Mouse (Mus musculus): ENCODE results near the gene Gpm6b. TPM values are rescaled to one million over a fixed set of nuclear protein-coding genes. Genes with fewer than 3 reads are reported as not detected.
A peak's percentile ranks its signal among the peaks of the same experiment; 100 is the strongest.

Gpm6b gene
- polyA plus RNA-seq, 1 experiment from 2014 or later: 31.7 TPM

GRCm38 (mm10) chrX:166226856-166227255 lies 11.9 kb upstream of the Gpm6b start:
- no peak overlapping the region for H3K27ac ChIP-seq (replicated peaks; ENCODE audit: low read depth, low read length)
- no peaks in the 10 kb centered on the region for H3K4me1 ChIP-seq (ENCODE audit: control insufficient read depth, insufficient read depth, low read length)
- H3K4me3 ChIP-seq (ENCODE audit: low read depth, low read length): no peak overlapping the region
- ATAC-seq (replicated peaks; ENCODE audit: insufficient number of reproducible peaks, low FRiP score, low TSS enrichment, low read depth): no peak
- no peaks in the 10 kb centered on the region for H3K9me3 ChIP-seq (replicated peaks; ENCODE audit: control insufficient read depth, low read length)
- H3K27me3 ChIP-seq (ENCODE audit: control insufficient read depth, insufficient read depth, low read length): no peaks in the 10 kb centered on the region
- H3K9ac ChIP-seq (replicated peaks; ENCODE audit: low read length): no peak overlapping the region
- H3K36me3 ChIP-seq (replicated peaks; ENCODE audit: control insufficient read depth, insufficient read depth, low read depth, low read length): no peaks in the 10 kb centered on the region
- DNase-seq (ENCODE audit: low spot score): no peak
- no peak overlapping the region for H3K4me2 ChIP-seq (ENCODE audit: low read depth, low read length)
- WGBS: 83% methylated on average over 5 of the region's 5 CpGs

DNA sequence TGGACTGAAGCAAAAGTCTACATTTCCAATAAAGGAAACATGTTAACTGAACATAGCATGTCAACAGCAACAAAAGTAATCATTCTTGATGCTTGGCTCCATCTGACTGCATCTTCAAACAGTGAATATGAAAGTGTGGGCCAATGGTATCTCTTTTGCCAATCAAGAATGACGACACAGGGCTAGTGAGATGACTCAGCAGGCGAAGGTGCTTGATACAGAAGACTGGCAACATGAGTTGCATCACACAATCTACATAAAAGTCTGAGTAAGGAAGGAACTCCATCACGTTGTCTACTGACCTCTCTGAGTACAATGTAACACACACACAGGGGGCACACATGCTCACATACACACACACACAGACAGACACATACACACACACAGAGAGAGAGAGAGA lies 9.0 kb upstream of the Gpm6b start:
- Histone ChIP-seq H3K4me2 (ENCODE audit: low read depth, low read length) (no peak overlapping the region), H3K4me1 (ENCODE audit: control insufficient read depth, insufficient read depth, low read length) (no peaks in the 10 kb centered on the region), H3K36me3 (replicated peaks; ENCODE audit: control insufficient read depth, insufficient read depth, low read depth, low read length) (no peaks in the 10 kb centered on the region), H3K9ac (replicated peaks; ENCODE audit: low read length) (no peak overlapping the region), H3K9me3 (replicated peaks; ENCODE audit: control insufficient read depth, low read length) (no peaks in the 10 kb centered on the region), H3K27me3 (ENCODE audit: control insufficient read depth, insufficient read depth, low read length) (no peaks in the 10 kb centered on the region), H3K27ac (replicated peaks; ENCODE audit: low read depth, low read length) (no peak overlapping the region), H3K4me3 (ENCODE audit: low read depth, low read length) (no peak overlapping the region)
- ATAC-seq (replicated peaks; ENCODE audit: insufficient number of reproducible peaks, low FRiP score, low TSS enrichment, low read depth) (no peak), DNase-seq (ENCODE audit: low spot score) (no peak)
- WGBS: 67% methylated on average over 3 of the region's 3 CpGs

GRCm38 (mm10) chrX:166230515-166231267 lies 8.0 kb upstream of the Gpm6b start:
- Histone ChIP-seq H3K27ac (replicated peaks; ENCODE audit: low read depth, low read length) (no peak overlapping the region), H3K9ac (replicated peaks; ENCODE audit: low read length) (no peak overlapping the region), H3K27me3 (ENCODE audit: control insufficient read depth, insufficient read depth, low read length) (no peaks in the 10 kb centered on the region), H3K4me2 (ENCODE audit: low read depth, low read length) (no peak overlapping the region), H3K4me3 (ENCODE audit: low read depth, low read length) (no peak overlapping the region), H3K36me3 (replicated peaks; ENCODE audit: control insufficient read depth, insufficient read depth, low read depth, low read length) (no peaks in the 10 kb centered on the region), H3K4me1 (ENCODE audit: control insufficient read depth, insufficient read depth, low read length) (no peaks in the 10 kb centered on the region), H3K9me3 (replicated peaks; ENCODE audit: control insufficient read depth, low read length) (no peaks in the 10 kb centered on the region)
- 83% methylated on average over 6 of the region's 6 CpGs for WGBS
- no peak for DNase-seq (ENCODE audit: low spot score)
- no peak for ATAC-seq (replicated peaks; ENCODE audit: insufficient number of reproducible peaks, low FRiP score, low TSS enrichment, low read depth)

DNA sequence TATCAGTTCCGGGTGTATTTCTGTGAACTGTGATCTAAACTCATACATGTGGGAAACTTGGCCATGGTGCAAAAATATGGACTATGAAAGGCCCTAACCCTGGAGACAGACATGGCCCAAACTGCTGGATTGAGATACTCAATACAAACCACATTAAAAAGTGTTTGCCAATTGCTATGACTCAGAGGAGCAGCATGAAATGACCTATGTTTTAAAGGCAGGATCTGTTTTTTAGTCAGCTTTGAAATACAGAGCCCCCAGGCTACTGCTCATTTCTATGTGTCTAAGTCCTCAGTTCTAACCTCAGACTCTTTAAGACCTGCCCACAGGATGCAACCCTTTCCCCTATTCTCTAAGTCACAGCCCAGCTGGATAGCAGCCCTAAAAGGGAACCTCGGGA lies 2.6 kb upstream of the Gpm6b start:
- Histone ChIP-seq H3K4me3 (ENCODE audit: low read depth, low read length) (no peak overlapping the region), H3K4me1 (ENCODE audit: control insufficient read depth, insufficient read depth, low read length) (no peaks in the 10 kb centered on the region), H3K9ac (replicated peaks; ENCODE audit: low read length) (no peak overlapping the region), H3K27me3 (ENCODE audit: control insufficient read depth, insufficient read depth, low read length) (no peaks in the 10 kb centered on the region; the same call in 1 of the 2 replicates), H3K4me2 (ENCODE audit: low read depth, low read length) (no peak overlapping the region), H3K36me3 (replicated peaks; ENCODE audit: control insufficient read depth, insufficient read depth, low read depth, low read length) (no peaks in the 10 kb centered on the region), H3K27ac (replicated peaks; ENCODE audit: low read depth, low read length) (no peak overlapping the region), H3K9me3 (replicated peaks; ENCODE audit: control insufficient read depth, low read length) (no peaks in the 10 kb centered on the region)
- DNase-seq (ENCODE audit: low spot score): no peak
- WGBS: 49% methylated on average over 2 of the region's 2 CpGs
- ATAC-seq (replicated peaks; ENCODE audit: insufficient number of reproducible peaks, low FRiP score, low TSS enrichment, low read depth): no peak

- Histone ChIP-seq H3K36me3 (replicated peaks; ENCODE audit: control insufficient read depth, insufficient read depth, low read depth, low read length) (no peaks in the 10 kb centered on the region), H3K27me3 (ENCODE audit: control insufficient read depth, insufficient read depth, low read length) (no peaks in the 10 kb centered on the region; the same call in 1 of the 2 replicates), H3K4me3 (ENCODE audit: low read depth, low read length) (peak overlapping the region; percentile 48), H3K4me1 (ENCODE audit: control insufficient read depth, insufficient read depth, low read length) (no peaks in the 10 kb centered on the region), H3K9me3 (replicated peaks; ENCODE audit: control insufficient read depth, low read length) (no peaks in the 10 kb centered on the region), H3K9ac (replicated peaks; ENCODE audit: low read length) (peak overlapping the region; percentile 52), H3K4me2 (ENCODE audit: low read depth, low read length) (peak overlapping the region; percentile 93), H3K27ac (replicated peaks; ENCODE audit: low read depth, low read length) (no peak overlapping the region)
- WGBS: 25% methylated on average over 13 of the region's 13 CpGs
- DNase-seq (ENCODE audit: low spot score) (no peak), ATAC-seq (replicated peaks; ENCODE audit: insufficient number of reproducible peaks, low FRiP score, low TSS enrichment, low read depth) (no peak)
Observed at GRCm38 (mm10) chrX:166239520-166239919, 809 bp downstream of the Gpm6b start.

DNA sequence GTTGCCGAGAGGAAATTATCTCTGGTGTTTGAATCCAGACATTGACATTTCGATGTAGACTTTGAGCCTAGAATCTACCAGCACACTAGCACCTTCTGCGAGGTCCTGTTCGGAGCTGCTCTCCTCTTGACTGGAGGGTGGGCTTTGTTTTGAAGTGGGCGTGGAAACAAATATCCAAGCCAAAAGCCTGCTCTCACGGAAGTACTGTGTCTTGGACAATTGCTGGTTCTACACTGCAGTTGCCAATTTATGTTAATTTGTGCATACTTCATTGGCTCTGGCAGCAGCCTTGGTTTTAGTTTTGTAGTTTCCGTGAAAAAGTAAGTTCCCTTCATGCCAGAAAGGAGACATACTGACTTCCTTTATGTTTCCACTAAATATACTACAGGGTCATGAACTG lies 2.0 kb downstream of the Gpm6b start:
- Histone ChIP-seq H3K9me3 (replicated peaks; ENCODE audit: control insufficient read depth, low read length) (no peaks in the 10 kb centered on the region), H3K36me3 (replicated peaks; ENCODE audit: control insufficient read depth, insufficient read depth, low read depth, low read length) (no peaks in the 10 kb centered on the region), H3K27me3 (ENCODE audit: control insufficient read depth, insufficient read depth, low read length) (no peaks in the 10 kb centered on the region; the same call in 1 of the 2 replicates), H3K4me2 (ENCODE audit: low read depth, low read length) (no peak overlapping the region), H3K9ac (replicated peaks; ENCODE audit: low read length) (no peak overlapping the region), H3K27ac (replicated peaks; ENCODE audit: low read depth, low read length) (no peak overlapping the region), H3K4me1 (ENCODE audit: control insufficient read depth, insufficient read depth, low read length) (no peaks in the 10 kb centered on the region), H3K4me3 (ENCODE audit: low read depth, low read length) (no peak overlapping the region)
- no peak for ATAC-seq (replicated peaks; ENCODE audit: insufficient number of reproducible peaks, low FRiP score, low TSS enrichment, low read depth)
- no peak for DNase-seq (ENCODE audit: low spot score)
- WGBS: 50% methylated on average over 7 of the region's 7 CpGs

DNA sequence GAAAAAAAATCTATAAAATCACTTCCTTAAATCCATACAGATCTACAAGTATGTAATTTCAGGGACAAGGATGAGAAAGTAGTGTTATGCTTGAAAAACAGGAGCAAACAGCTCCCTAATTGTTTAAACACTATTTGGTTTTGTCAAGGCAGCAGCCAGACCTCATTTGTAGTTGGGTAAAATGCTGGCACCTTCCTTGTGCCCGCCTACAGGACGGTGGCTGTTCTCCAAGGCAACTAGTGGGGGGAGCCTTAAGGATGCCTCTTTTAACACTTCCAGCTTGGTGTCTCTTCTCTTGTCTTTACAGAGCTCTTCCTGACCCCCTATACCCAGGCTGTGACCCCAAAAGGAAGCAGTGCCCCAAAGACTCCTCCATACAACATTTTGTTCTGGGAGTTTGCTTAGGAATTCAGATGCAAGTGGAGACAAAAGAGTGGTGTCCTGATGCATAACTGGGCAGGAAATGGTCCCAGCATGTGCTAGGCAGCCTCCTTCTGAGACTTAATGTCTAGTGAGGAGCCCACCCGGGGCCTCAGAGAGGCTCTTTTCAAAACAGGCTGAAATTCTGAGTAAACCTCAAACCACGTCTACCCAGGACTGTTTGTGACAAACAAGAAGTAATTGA lies 4.7 kb downstream of the Gpm6b start:
- Histone ChIP-seq H3K36me3 (replicated peaks; ENCODE audit: control insufficient read depth, insufficient read depth, low read depth, low read length) (no peaks in the 10 kb centered on the region), H3K9me3 (replicated peaks; ENCODE audit: control insufficient read depth, low read length) (no peaks in the 10 kb centered on the region), H3K9ac (replicated peaks; ENCODE audit: low read length) (no peak overlapping the region), H3K27me3 (ENCODE audit: control insufficient read depth, insufficient read depth, low read length) (no peaks in the 10 kb centered on the region), H3K4me1 (ENCODE audit: control insufficient read depth, insufficient read depth, low read length) (no peaks in the 10 kb centered on the region), H3K27ac (replicated peaks; ENCODE audit: low read depth, low read length) (no peak overlapping the region), H3K4me3 (ENCODE audit: low read depth, low read length) (no peak overlapping the region), H3K4me2 (ENCODE audit: low read depth, low read length) (no peak overlapping the region)
- ATAC-seq (replicated peaks; ENCODE audit: insufficient number of reproducible peaks, low FRiP score, low TSS enrichment, low read depth) (no peak), DNase-seq (ENCODE audit: low spot score) (no peak)
- WGBS: 57% methylated on average over 4 of the region's 4 CpGs

GRCm38 (mm10) chrX:166271489-166271888 lies 32.8 kb downstream of the Gpm6b start:
- DNase-seq (ENCODE audit: low spot score): peak; percentile 30
- 42% methylated on average over 1 of the region's 1 CpGs for WGBS
- Histone ChIP-seq H3K9ac (replicated peaks; ENCODE audit: low read length) (no peak overlapping the region), H3K9me3 (replicated peaks; ENCODE audit: control insufficient read depth, low read length) (no peaks in the 10 kb centered on the region), H3K27ac (replicated peaks; ENCODE audit: low read depth, low read length) (no peak overlapping the region; the same call in 1 of the 2 replicates), H3K4me3 (ENCODE audit: low read depth, low read length) (no peak overlapping the region), H3K4me2 (ENCODE audit: low read depth, low read length) (no peak overlapping the region), H3K27me3 (ENCODE audit: control insufficient read depth, insufficient read depth, low read length) (no peaks in the 10 kb centered on the region), H3K4me1 (ENCODE audit: control insufficient read depth, insufficient read depth, low read length) (no peaks in the 10 kb centered on the region), H3K36me3 (replicated peaks; ENCODE audit: control insufficient read depth, insufficient read depth, low read depth, low read length) (no peaks in the 10 kb centered on the region)
- ATAC-seq (replicated peaks; ENCODE audit: insufficient number of reproducible peaks, low FRiP score, low TSS enrichment, low read depth): no peak

All from embryonic facial prominence, embryonic 11.5 days (tissue).